Mouse (Mus musculus): ENCODE results near the gene Prkg1.

- TF ChIP-seq CTCF (IDR thresholded peaks at IDR 0.05; ENCODE audit: control insufficient read depth, insufficient read depth, insufficient replicate concordance, low read depth, low read length) (no peak), POLR2A (IDR thresholded peaks at IDR 0.05; ENCODE audit: control insufficient read depth, low read depth, low read length) (no peak)
Measured at GRCm38 (mm10) chr19:30942369-30942992, 822.4 kb downstream of the Prkg1 start.
